Mouse (Mus musculus): Measurements from ENCODE around the gene Ap3b1. TPM values are rescaled to one million over a fixed set of nuclear protein-coding genes. Genes with fewer than 3 reads are reported as not detected.

Gene Ap3b1
- polyA plus RNA-seq, 1 experiment from 2014 or later = 41.3 TPM

GRCm38 (mm10) chr13:94562652-94563339 is 204.0 kb downstream of the Ap3b1 start:
- Histone ChIP-seq H3K4me1 (replicated peaks; ENCODE audit: control insufficient read depth, insufficient read depth, low read length) (peaks cover 15% of the 10 kb centered on the region), H3K9me3 (ENCODE audit: control insufficient read depth, low read length) (no peaks in the 10 kb centered on the region), H3K4me3 (ENCODE audit: low read depth, low read length) (no peak overlapping the region), H3K27me3 (ENCODE audit: control insufficient read depth, insufficient read depth, low read length) (peaks cover 10% of the 10 kb centered on the region), H3K36me3 (ENCODE audit: control insufficient read depth, insufficient read depth, low read length) (no peaks in the 10 kb centered on the region; the same call in 1 of the 2 replicates), H3K9ac (ENCODE audit: low read length) (no peak overlapping the region), H3K27ac (ENCODE audit: low read depth, low read length) (no peak overlapping the region), H3K4me2 (ENCODE audit: low read depth, low read length, severe bottlenecking) (no peak overlapping the region)
- DNase-seq (ENCODE audit: low spot score) = peak; percentile 55
- WGBS = 17% methylated on average over 9 of the region's 9 CpGs
- ATAC-seq (replicated peaks; ENCODE audit: low FRiP score) = no peak

GRCm38 (mm10) chr13:94563836-94564235 is 205.1 kb downstream of the Ap3b1 start:
- Histone ChIP-seq H3K9me3 (ENCODE audit: control insufficient read depth, low read length) (no peaks in the 10 kb centered on the region), H3K4me3 (ENCODE audit: low read depth, low read length) (no peak overlapping the region), H3K9ac (ENCODE audit: low read length) (no peak overlapping the region), H3K4me1 (replicated peaks; ENCODE audit: control insufficient read depth, insufficient read depth, low read length) (peaks cover 15% of the 10 kb centered on the region), H3K27me3 (ENCODE audit: control insufficient read depth, insufficient read depth, low read length) (peaks cover 10% of the 10 kb centered on the region), H3K36me3 (ENCODE audit: control insufficient read depth, insufficient read depth, low read length) (no peaks in the 10 kb centered on the region; the same call in 1 of the 2 replicates), H3K27ac (ENCODE audit: low read depth, low read length) (no peak overlapping the region), H3K4me2 (ENCODE audit: low read depth, low read length, severe bottlenecking) (no peak overlapping the region)
- ATAC-seq (replicated peaks; ENCODE audit: low FRiP score) (no peak), DNase-seq (ENCODE audit: low spot score) (peak; percentile 45)
- WGBS = 61% methylated on average over 8 of the region's 8 CpGs

- H3K27ac ChIP-seq (ENCODE audit: low read depth, low read length) = no peak overlapping the region
- ATAC-seq (replicated peaks; ENCODE audit: low FRiP score) (peak; percentile 67), DNase-seq (ENCODE audit: low spot score) (peak; percentile 63)
- H3K36me3 ChIP-seq (ENCODE audit: control insufficient read depth, insufficient read depth, low read length) = no peaks in the 10 kb centered on the region; the same call in 1 of the 2 replicates
- no peak overlapping the region for H3K9ac ChIP-seq (ENCODE audit: low read length)
- WGBS = 15% methylated on average over 13 of the region's 13 CpGs
- H3K9me3 ChIP-seq (ENCODE audit: control insufficient read depth, low read length) = no peaks in the 10 kb centered on the region
- peaks cover 15% of the 10 kb centered on the region for H3K4me1 ChIP-seq (replicated peaks; ENCODE audit: control insufficient read depth, insufficient read depth, low read length)
- no peak overlapping the region for H3K4me2 ChIP-seq (ENCODE audit: low read depth, low read length, severe bottlenecking)
- peaks cover 10% of the 10 kb centered on the region for H3K27me3 ChIP-seq (ENCODE audit: control insufficient read depth, insufficient read depth, low read length)
- no peak overlapping the region for H3K4me3 ChIP-seq (ENCODE audit: low read depth, low read length)
Observed at GRCm38 (mm10) chr13:94564351-94564994, 205.7 kb downstream of the Ap3b1 start.

GRCm38 (mm10) chr13:94565176-94565575 is 206.4 kb downstream of the Ap3b1 start:
- Histone ChIP-seq H3K9ac (ENCODE audit: low read length) (no peak overlapping the region), H3K36me3 (ENCODE audit: control insufficient read depth, insufficient read depth, low read length) (no peaks in the 10 kb centered on the region; the same call in 1 of the 2 replicates), H3K27me3 (ENCODE audit: control insufficient read depth, insufficient read depth, low read length) (peaks cover 10% of the 10 kb centered on the region), H3K4me1 (replicated peaks; ENCODE audit: control insufficient read depth, insufficient read depth, low read length) (peaks cover 15% of the 10 kb centered on the region), H3K4me2 (ENCODE audit: low read depth, low read length, severe bottlenecking) (no peak overlapping the region), H3K27ac (ENCODE audit: low read depth, low read length) (no peak overlapping the region), H3K9me3 (ENCODE audit: control insufficient read depth, low read length) (no peaks in the 10 kb centered on the region), H3K4me3 (ENCODE audit: low read depth, low read length) (no peak overlapping the region)
- peak; percentile 51 for DNase-seq (ENCODE audit: low spot score)
- no peak for ATAC-seq (replicated peaks; ENCODE audit: low FRiP score)
- 67% methylated on average over 14 of the region's 14 CpGs for WGBS

DNA sequence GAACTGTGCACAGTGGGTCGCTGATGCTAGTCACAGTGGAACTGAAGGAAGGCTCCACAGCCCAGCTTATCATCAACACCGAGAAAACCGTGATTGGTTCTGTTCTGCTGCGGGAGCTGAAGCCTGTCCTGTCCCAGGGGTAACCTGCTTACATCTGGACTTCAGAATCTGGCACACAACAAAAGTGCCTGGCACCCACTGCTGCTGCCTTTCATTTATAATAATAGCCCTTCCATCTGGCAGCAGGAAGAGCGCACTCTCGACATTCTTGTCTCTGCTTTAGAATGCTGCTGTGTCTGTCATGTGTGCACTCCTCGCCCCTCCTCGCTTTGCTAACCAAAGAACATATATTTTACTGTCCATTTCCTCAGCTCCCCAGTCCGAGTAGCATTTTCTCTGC is 206.9 kb downstream of the Ap3b1 start:
- H3K9ac ChIP-seq (ENCODE audit: low read length) = no peak overlapping the region
- no peak overlapping the region for H3K4me3 ChIP-seq (ENCODE audit: low read depth, low read length)
- peaks cover 15% of the 10 kb centered on the region for H3K4me1 ChIP-seq (replicated peaks; ENCODE audit: control insufficient read depth, insufficient read depth, low read length)
- H3K4me2 ChIP-seq (ENCODE audit: low read depth, low read length, severe bottlenecking) = no peak overlapping the region
- H3K27me3 ChIP-seq (ENCODE audit: control insufficient read depth, insufficient read depth, low read length) = peaks cover 10% of the 10 kb centered on the region
- ATAC-seq (replicated peaks; ENCODE audit: low FRiP score) (no peak), DNase-seq (ENCODE audit: low spot score) (peak; percentile 40)
- H3K9me3 ChIP-seq (ENCODE audit: control insufficient read depth, low read length) = no peaks in the 10 kb centered on the region
- no peak overlapping the region for H3K27ac ChIP-seq (ENCODE audit: low read depth, low read length)
- no peaks in the 10 kb centered on the region; the same call in 1 of the 2 replicates for H3K36me3 ChIP-seq (ENCODE audit: control insufficient read depth, insufficient read depth, low read length)
- 66% methylated on average over 9 of the region's 9 CpGs for WGBS

GRCm38 (mm10) chr13:94567739-94568138 is 209.0 kb downstream of the Ap3b1 start:
- 83% methylated on average over 6 of the region's 6 CpGs for WGBS

DNA sequence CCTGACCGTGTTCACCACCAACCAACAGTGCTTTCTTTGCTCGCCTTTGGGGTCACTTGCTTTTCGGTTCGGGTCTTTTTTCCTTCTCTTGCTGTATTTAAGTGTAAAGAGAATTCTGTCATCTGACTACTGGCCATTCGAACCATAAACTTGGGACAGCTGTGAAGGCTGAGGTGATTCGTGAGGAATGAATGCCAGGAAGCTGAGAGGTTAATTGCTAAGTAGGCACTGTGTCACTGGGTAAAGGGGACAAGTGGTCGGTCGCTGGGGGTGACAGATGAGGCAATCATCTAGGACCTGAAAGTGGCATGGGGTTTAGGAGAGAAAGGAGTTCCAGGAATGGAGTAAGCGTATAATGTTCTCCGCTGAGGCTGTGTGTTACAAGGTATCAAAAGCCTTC is 212.2 kb downstream of the Ap3b1 start:
- Histone ChIP-seq H3K4me1 (replicated peaks; ENCODE audit: control insufficient read depth, insufficient read depth, low read length) (peaks cover 10% of the 10 kb centered on the region; the same call in 1 of the 2 replicates), H3K4me3 (ENCODE audit: low read depth, low read length) (no peak overlapping the region), H3K9ac (ENCODE audit: low read length) (no peak overlapping the region), H3K36me3 (ENCODE audit: control insufficient read depth, insufficient read depth, low read length) (no peaks in the 10 kb centered on the region; the same call in 1 of the 2 replicates), H3K4me2 (ENCODE audit: low read depth, low read length, severe bottlenecking) (no peak overlapping the region), H3K27me3 (ENCODE audit: control insufficient read depth, insufficient read depth, low read length) (peaks cover 14% of the 10 kb centered on the region; the same call in 1 of the 2 replicates), H3K9me3 (ENCODE audit: control insufficient read depth, low read length) (no peaks in the 10 kb centered on the region), H3K27ac (ENCODE audit: low read depth, low read length) (no peak overlapping the region)
- 81% methylated on average over 10 of the region's 10 CpGs for WGBS
- DNase-seq (ENCODE audit: low spot score) (peak; percentile 16), ATAC-seq (replicated peaks; ENCODE audit: low FRiP score) (no peak)

More at GRCm38 (mm10) chr13:94567739-94568138, 209.0 kb downstream of the Ap3b1 start:
- H3K4me2 ChIP-seq (ENCODE audit: low read depth, low read length, severe bottlenecking) = no peak overlapping the region
- H3K9ac ChIP-seq (ENCODE audit: low read length) = no peak overlapping the region
- ATAC-seq (replicated peaks; ENCODE audit: low FRiP score) = no peak
- H3K27me3 ChIP-seq (ENCODE audit: control insufficient read depth, insufficient read depth, low read length) = peaks cover 6% of the 10 kb centered on the region; the same call in 1 of the 2 replicates
- no peak overlapping the region for H3K4me3 ChIP-seq (ENCODE audit: low read depth, low read length)
- H3K4me1 ChIP-seq (replicated peaks; ENCODE audit: control insufficient read depth, insufficient read depth, low read length) = peaks cover 6% of the 10 kb centered on the region; the same call in 1 of the 2 replicates
- no peaks in the 10 kb centered on the region for H3K9me3 ChIP-seq (ENCODE audit: control insufficient read depth, low read length)
- no peak overlapping the region for H3K27ac ChIP-seq (ENCODE audit: low read depth, low read length)
- no peaks in the 10 kb centered on the region; the same call in 1 of the 2 replicates for H3K36me3 ChIP-seq (ENCODE audit: control insufficient read depth, insufficient read depth, low read length)
- no peak for DNase-seq (ENCODE audit: low spot score)

- H3K4me2 ChIP-seq (ENCODE audit: low read depth, low read length, severe bottlenecking) = no peak overlapping the region
- H3K4me3 ChIP-seq (ENCODE audit: low read depth, low read length) = no peak overlapping the region
- no peak overlapping the region for H3K9ac ChIP-seq (ENCODE audit: low read length)
- WGBS = 87% methylated on average over 8 of the region's 8 CpGs
- H3K27ac ChIP-seq (ENCODE audit: low read depth, low read length) = no peak overlapping the region
- ATAC-seq (replicated peaks; ENCODE audit: low FRiP score) (no peak), DNase-seq (ENCODE audit: low spot score) (peak; percentile 7)
- peaks cover 24% of the 10 kb centered on the region for H3K27me3 ChIP-seq (ENCODE audit: control insufficient read depth, insufficient read depth, low read length)
- H3K36me3 ChIP-seq (ENCODE audit: control insufficient read depth, insufficient read depth, low read length) = no peaks in the 10 kb centered on the region
- H3K4me1 ChIP-seq (replicated peaks; ENCODE audit: control insufficient read depth, insufficient read depth, low read length) = peaks cover 18% of the 10 kb centered on the region
- H3K9me3 ChIP-seq (ENCODE audit: control insufficient read depth, low read length) = no peaks in the 10 kb centered on the region
Observed at GRCm38 (mm10) chr13:94573356-94573755, 214.6 kb downstream of the Ap3b1 start.
